Comparison of ENCODE assay signal across 9 mouse cellular contexts in genomic region chr2:25639890-25640289, GRCm38 (mm10). TPM values are rescaled to one million over a fixed set of nuclear protein-coding genes. Genes with fewer than 3 reads are reported as not detected.
A peak's percentile ranks its signal among the peaks of the same experiment; 100 is the strongest.
DNase-seq lines count a peak whose midpoint lies in the region; ATAC-seq lines count a peak whose summit lies in the region.
"Had no signal": no experiment of that assay in that cellular context is flagged by ENCODE, and none has a peak within 500 bp of the region (broad histone marks: within the 10 kb centered on the region; RNA-seq: fewer than 3 reads in every experiment).

No protein-coding gene starts in this region.

- WGBS in hindbrain, embryonic 11.5 days: 19% methylated on average over 6 of the region's 6 CpGs
- 24% methylated on average over 6 of the region's 6 CpGs for WGBS in hindbrain, embryonic 13.5 days

- H3K36me3 ChIP-seq in hindbrain, embryonic 11.5 days (ENCODE audit: control insufficient read depth, insufficient read depth, low read length): no peaks in the 10 kb centered on the region
- no peaks in the 10 kb centered on the region for H3K36me3 ChIP-seq in hindbrain, embryonic 13.5 days
- H3K36me3 ChIP-seq: liver, embryonic 15.5 days had no signal

- no peaks in the 10 kb centered on the region for H3K4me1 ChIP-seq in hindbrain, embryonic 11.5 days (replicated peaks; ENCODE audit: control insufficient read depth, insufficient read depth, low read length)
- H3K4me1 ChIP-seq in hindbrain, embryonic 13.5 days (replicated peaks): no peaks in the 10 kb centered on the region
- H3K4me1 ChIP-seq: liver, embryonic 15.5 days had no signal

- no peak overlapping the region for H3K4me3 ChIP-seq in hindbrain, embryonic 11.5 days (ENCODE audit: low read depth, low read length)
- H3K4me3 ChIP-seq in hindbrain, embryonic 13.5 days: no peak overlapping the region
- H3K4me3 ChIP-seq: liver, embryonic 15.5 days had no signal

- no peaks in the 10 kb centered on the region for H3K27me3 ChIP-seq in hindbrain, embryonic 11.5 days (ENCODE audit: control insufficient read depth, insufficient read depth, low read length)
- no peaks in the 10 kb centered on the region for H3K27me3 ChIP-seq in hindbrain, embryonic 13.5 days
- H3K27me3 ChIP-seq: liver, embryonic 15.5 days had no signal

- no peak overlapping the region for H3K9ac ChIP-seq in hindbrain, embryonic 11.5 days (ENCODE audit: low read depth, low read length)
- no peak overlapping the region for H3K9ac ChIP-seq in hindbrain, embryonic 13.5 days
- H3K9ac ChIP-seq: liver, embryonic 15.5 days had no signal

- H3K9me3 ChIP-seq in hindbrain, embryonic 11.5 days (ENCODE audit: control insufficient read depth, low read length): no peaks in the 10 kb centered on the region
- H3K9me3 ChIP-seq in hindbrain, embryonic 13.5 days: no peaks in the 10 kb centered on the region
- H3K9me3 ChIP-seq: liver, embryonic 15.5 days had no signal

- ATAC-seq in hindbrain, embryonic 11.5 days (ENCODE audit: low FRiP score): no peak
- ATAC-seq in hindbrain, embryonic 13.5 days (ENCODE audit: low FRiP score): no peak
- no peak for ATAC-seq in granulocyte monocyte progenitor cell, adult 5-6 weeks (replicated peaks; ENCODE audit: poor library complexity, severe bottlenecking)

- DNase-seq in hindbrain, embryonic 11.5 days (ENCODE audit: low spot score): peak; percentile 76
- peak; percentile 70 for DNase-seq in right cerebral cortex, postnatal 4 days
- DNase-seq in right cerebral cortex, adult 18-20 months: no peak
- DNase-seq in adipocyte (ENCODE audit: low spot score): peak; percentile 18
- DNase-seq in induced T-regulatory cell, adult 2 months (ENCODE audit: low read depth): peak; percentile 62
- peak; percentile 82 for DNase-seq in testis, postnatal 10 days (ENCODE audit: low spot score)

- H3K27ac ChIP-seq in hindbrain, embryonic 11.5 days (ENCODE audit: low read depth, low read length): no peak overlapping the region
- H3K27ac ChIP-seq in hindbrain, embryonic 13.5 days: no peak overlapping the region
- H3K27ac ChIP-seq: liver, embryonic 15.5 days had no signal

- H3K4me2 ChIP-seq in hindbrain, embryonic 11.5 days (replicated peaks; ENCODE audit: low read depth, low read length): no peak overlapping the region
- no peak overlapping the region for H3K4me2 ChIP-seq in hindbrain, embryonic 13.5 days
- H3K4me2 ChIP-seq: liver, embryonic 15.5 days had no signal

RNA-seq across cellular contexts. Expression of gene Fcna, which starts 12.1 kb away (rescaled TPM):
- polyA plus RNA-seq in hindbrain, embryonic 11.5 days (2014; fragmentation: Nextera tagmentation; extraction: Ambion mirVana): 0.57 and 0.82 TPM in 2 replicates
- polyA plus RNA-seq in hindbrain, embryonic 13.5 days (2015; fragmentation: Nextera tagmentation; extraction: Ambion mirVana): 2.5 and 3.3 TPM in 2 replicates
- not detected in 2 replicates for total RNA-seq in granulocyte monocyte progenitor cell, adult 5-6 weeks (2014; fragmentation: Nextera tagmentation)
- 2.0 TPM in 1 of 2 replicates, not detected in the other for total RNA-seq in granulocyte monocyte progenitor cell, adult 5-6 weeks (2017)

RNA-seq across cellular contexts. Expression of gene Lcn8, which starts 13.0 kb away (rescaled TPM):
- not detected in 2 replicates for polyA plus RNA-seq in hindbrain, embryonic 11.5 days (2014; fragmentation: Nextera tagmentation; extraction: Ambion mirVana)
- polyA plus RNA-seq in hindbrain, embryonic 13.5 days (2015; fragmentation: Nextera tagmentation; extraction: Ambion mirVana): not detected in 2 replicates
- total RNA-seq in granulocyte monocyte progenitor cell, adult 5-6 weeks (2014; fragmentation: Nextera tagmentation): not detected in 2 replicates
- not detected in 2 replicates for total RNA-seq in granulocyte monocyte progenitor cell, adult 5-6 weeks (2017)
- polyA plus RNA-seq: liver, embryonic 15.5 days had no signal

RNA-seq across cellular contexts. Expression of gene Lcn5, which starts 17.9 kb away (rescaled TPM):
- not detected in 2 replicates for polyA plus RNA-seq in hindbrain, embryonic 11.5 days (2014; fragmentation: Nextera tagmentation; extraction: Ambion mirVana)
- polyA plus RNA-seq in hindbrain, embryonic 13.5 days (2015; fragmentation: Nextera tagmentation; extraction: Ambion mirVana): not detected in 2 replicates
- total RNA-seq in granulocyte monocyte progenitor cell, adult 5-6 weeks (2014; fragmentation: Nextera tagmentation): not detected in 2 replicates
- not detected in 2 replicates for total RNA-seq in granulocyte monocyte progenitor cell, adult 5-6 weeks (2017)
- polyA plus RNA-seq: liver, embryonic 15.5 days had no signal

RNA-seq across cellular contexts. Expression of gene Tmem141, which starts 18.1 kb away (rescaled TPM):
- polyA plus RNA-seq in hindbrain, embryonic 11.5 days (2014; fragmentation: Nextera tagmentation; extraction: Ambion mirVana): 17.6 and 18.0 TPM in 2 replicates
- polyA plus RNA-seq in hindbrain, embryonic 13.5 days (2015; fragmentation: Nextera tagmentation; extraction: Ambion mirVana): 35.0 and 42.2 TPM in 2 replicates
- total RNA-seq in granulocyte monocyte progenitor cell, adult 5-6 weeks (2014; fragmentation: Nextera tagmentation): 11.4 and 27.3 TPM in 2 replicates
- total RNA-seq in granulocyte monocyte progenitor cell, adult 5-6 weeks (2017): 25.0 and 31.5 TPM in 2 replicates

RNA-seq across cellular contexts. Expression of gene Ccdc183, which starts 22.4 kb away (rescaled TPM):
- polyA plus RNA-seq in hindbrain, embryonic 11.5 days (2014; fragmentation: Nextera tagmentation; extraction: Ambion mirVana): 0.14 and 0.22 TPM in 2 replicates
- polyA plus RNA-seq in hindbrain, embryonic 13.5 days (2015; fragmentation: Nextera tagmentation; extraction: Ambion mirVana): 0.21 and 0.25 TPM in 2 replicates
- not detected in 2 replicates for total RNA-seq in granulocyte monocyte progenitor cell, adult 5-6 weeks (2014; fragmentation: Nextera tagmentation)
- not detected in 2 replicates for total RNA-seq in granulocyte monocyte progenitor cell, adult 5-6 weeks (2017)
